Mouse (Mus musculus): ENCODE results near the gene Txndc17. TPM values are rescaled to one million over a fixed set of nuclear protein-coding genes. Genes with fewer than 3 reads are reported as not detected.
A peak's percentile ranks its signal among the peaks of the same experiment; 100 is the strongest.
"Not testable (repeated sequence)": the region's sequence is repeated elsewhere in the genome, so short reads cannot be mapped to it uniquely, and the experiment has no call there.

The Txndc17 gene
- 86.9 and 133 TPM in 2 replicates for polyA plus RNA-seq (2012; rRNA removed)
- polyA plus RNA-seq (2014; fragmentation: Nextera tagmentation; extraction: Ambion mirVana): 235 and 239 TPM in 2 replicates

DNA sequence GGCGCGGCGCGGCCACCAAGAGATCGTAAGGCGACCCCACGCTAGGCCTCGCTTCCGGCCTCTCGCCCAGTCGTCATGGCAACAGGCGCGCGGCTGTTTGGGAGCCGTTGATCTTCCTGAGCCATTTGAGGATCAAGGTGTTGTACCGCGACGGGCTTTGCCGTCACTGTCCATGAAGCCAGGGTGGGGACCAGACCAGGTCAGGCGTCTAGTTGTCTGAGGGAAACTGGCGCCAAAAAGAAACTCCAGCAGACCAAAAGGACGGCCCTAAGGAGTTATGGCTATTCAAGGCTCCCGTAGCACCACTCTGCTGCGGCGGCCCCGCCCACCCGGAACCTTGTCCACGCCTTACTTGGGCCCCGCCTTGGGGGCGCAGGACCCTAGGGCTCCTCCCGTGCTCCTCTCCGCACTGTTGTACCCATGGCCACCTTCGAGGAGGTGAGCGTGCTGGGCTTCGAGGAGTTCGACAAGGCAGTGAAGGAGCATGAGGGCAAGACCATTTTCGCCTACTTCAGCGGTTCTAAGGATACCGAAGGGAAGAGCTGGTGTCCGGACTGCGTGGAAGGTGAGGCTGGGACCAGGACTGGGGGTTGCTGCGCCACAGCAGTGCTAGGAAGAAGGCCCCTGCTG lies at the start of gene Txndc17, which contains the start of gene 4933427D14Rik:
Txndc17 (plus strand) TSS at position 344 of the 630 bp plus-strand sequence.
4933427D14Rik (minus strand) TSS at position 256 of the 630 bp plus-strand sequence.
- Histone ChIP-seq H3K9me3 (ENCODE audit: control insufficient read depth, low read length) (no peaks in the 10 kb centered on the region), H3K36me3 (ENCODE audit: control insufficient read depth, insufficient read depth, low read length) (peaks cover 29% of the 10 kb centered on the region), H3K9ac (ENCODE audit: low read depth, low read length, severe bottlenecking) (peak within 1 kb of the TSS; percentile 74), H3K27me3 (ENCODE audit: control insufficient read depth, insufficient read depth, low read length) (no peaks in the 10 kb centered on the region), H3K4me3 (replicated peaks; ENCODE audit: low read length) (peak within 1 kb of the TSS; percentile 80), H3K27ac (replicated peaks; ENCODE audit: low read depth, low read length) (peak within 1 kb of the TSS; percentile 73), H3K4me1 (ENCODE audit: control insufficient read depth, insufficient read depth, low read length) (peaks cover 12% of the 10 kb centered on the region), H3K4me2 (replicated peaks; ENCODE audit: low read depth, low read length, severe bottlenecking) (peak within 1 kb of the TSS; percentile 88)
- peak; percentile 77; the same call in 1 of the 2 replicates for TF ChIP-seq POLR2A (IDR thresholded peaks at IDR 0.05; ENCODE audit: borderline replicate concordance, extremely low read depth, insufficient read depth, insufficient read length)
- DNase-seq (ENCODE audit: low spot score): peak; percentile 89
- WGBS: 0% methylated on average over 42 of the region's 42 CpGs
- ATAC-seq (ENCODE audit: low FRiP score, low read depth): peak; percentile 96

DNA sequence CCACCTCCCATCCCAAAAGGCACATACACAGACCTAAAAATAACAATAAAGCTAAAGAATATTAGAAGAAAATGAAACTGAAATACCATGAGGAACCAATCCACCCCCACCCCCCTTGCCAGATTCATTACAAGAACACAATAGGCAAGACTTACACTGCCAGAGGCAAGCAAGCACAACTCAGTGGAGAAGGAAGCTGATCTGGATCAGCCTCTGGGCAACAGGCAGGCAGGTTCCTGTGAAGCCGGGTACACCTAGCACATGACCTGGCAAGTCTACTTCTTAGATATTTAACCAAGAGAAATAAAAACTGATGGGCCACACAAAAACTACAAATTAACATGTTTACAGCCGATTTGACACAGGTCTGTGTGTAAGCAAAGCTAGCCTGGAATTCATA lies 44.1 kb upstream of the Txndc17 start:
- WGBS: 70% methylated on average over 2 of the region's 2 CpGs
- Histone ChIP-seq H3K27me3 (ENCODE audit: control insufficient read depth, insufficient read depth, low read length) (no peaks in the 10 kb centered on the region), H3K4me2 (replicated peaks; ENCODE audit: low read depth, low read length, severe bottlenecking) (no peak overlapping the region), H3K4me3 (replicated peaks; ENCODE audit: low read length) (no peak overlapping the region), H3K9ac (ENCODE audit: low read depth, low read length, severe bottlenecking) (no peak overlapping the region), H3K4me1 (ENCODE audit: control insufficient read depth, insufficient read depth, low read length) (no peaks in the 10 kb centered on the region), H3K9me3 (ENCODE audit: control insufficient read depth, low read length) (no peaks in the 10 kb centered on the region), H3K36me3 (ENCODE audit: control insufficient read depth, insufficient read depth, low read length) (peaks cover 71% of the 10 kb centered on the region), H3K27ac (replicated peaks; ENCODE audit: low read depth, low read length) (no peak overlapping the region)
- TF ChIP-seq POLR2A (IDR thresholded peaks at IDR 0.05; ENCODE audit: borderline replicate concordance, extremely low read depth, insufficient read depth, insufficient read length): no peak
- ATAC-seq (ENCODE audit: low FRiP score, low read depth): no peak
- no peak for DNase-seq (ENCODE audit: low spot score)

DNA sequence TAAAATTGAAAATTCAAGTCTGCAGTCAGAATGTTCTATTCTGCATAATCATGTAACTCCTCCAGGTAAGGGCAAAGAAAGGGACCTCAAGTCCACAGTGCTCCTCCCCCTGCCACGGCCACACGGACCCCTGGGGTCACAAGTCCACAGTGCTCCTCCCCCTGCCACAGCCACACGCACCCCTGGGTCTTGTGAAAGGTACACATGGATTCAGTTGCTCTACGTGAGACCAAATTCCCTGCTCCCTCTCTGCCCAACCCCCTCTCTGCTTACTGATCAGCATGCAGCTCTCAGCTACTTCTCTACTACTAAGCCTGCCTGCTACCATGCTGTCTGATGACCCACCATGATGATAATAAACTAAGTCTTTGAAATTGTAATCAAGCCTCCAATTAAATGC lies 37.5 kb upstream of the Txndc17 start:
- 80% methylated on average over 4 of the region's 4 CpGs for WGBS
- H3K27me3 ChIP-seq (ENCODE audit: control insufficient read depth, insufficient read depth, low read length): no peaks in the 10 kb centered on the region
- H3K27ac ChIP-seq (replicated peaks; ENCODE audit: low read depth, low read length): no peak overlapping the region
- H3K4me2 ChIP-seq (replicated peaks; ENCODE audit: low read depth, low read length, severe bottlenecking): no peak overlapping the region
- no peak for ATAC-seq (ENCODE audit: low FRiP score, low read depth)
- H3K4me1 ChIP-seq (ENCODE audit: control insufficient read depth, insufficient read depth, low read length): no peaks in the 10 kb centered on the region
- H3K9ac ChIP-seq (ENCODE audit: low read depth, low read length, severe bottlenecking): no peak overlapping the region
- no peak for DNase-seq (ENCODE audit: low spot score)
- H3K36me3 ChIP-seq (ENCODE audit: control insufficient read depth, insufficient read depth, low read length): peaks cover 64% of the 10 kb centered on the region
- no peak for TF ChIP-seq POLR2A (IDR thresholded peaks at IDR 0.05; ENCODE audit: borderline replicate concordance, extremely low read depth, insufficient read depth, insufficient read length)
- no peak overlapping the region for H3K4me3 ChIP-seq (replicated peaks; ENCODE audit: low read length)
- H3K9me3 ChIP-seq (ENCODE audit: control insufficient read depth, low read length): no peaks in the 10 kb centered on the region

DNA sequence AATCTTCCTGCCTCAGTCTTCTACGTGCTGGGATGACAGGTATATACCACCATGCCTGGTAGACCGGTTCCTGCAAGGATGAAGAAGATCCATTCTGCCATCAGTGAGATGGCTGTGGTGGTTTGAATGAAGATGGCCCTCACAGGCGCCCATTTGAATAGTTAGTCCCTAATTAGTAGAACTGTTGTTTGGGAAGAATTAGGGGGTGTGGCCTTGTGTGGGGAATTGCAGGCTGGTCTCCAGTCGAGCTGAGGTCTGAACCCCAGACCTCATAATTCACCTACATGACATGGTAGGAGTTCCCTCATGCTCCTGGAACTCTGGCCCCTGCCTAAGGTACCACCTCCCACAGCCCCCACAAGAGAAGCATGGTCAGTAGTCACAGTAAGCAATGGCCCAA lies 35.4 kb upstream of the Txndc17 start:
- not testable (repeated sequence) for DNase-seq (ENCODE audit: low spot score); H3K4me3 ChIP-seq (replicated peaks; ENCODE audit: low read length); H3K4me1 ChIP-seq (ENCODE audit: control insufficient read depth, insufficient read depth, low read length); H3K27ac ChIP-seq (replicated peaks; ENCODE audit: low read depth, low read length); H3K9ac ChIP-seq (ENCODE audit: low read depth, low read length, severe bottlenecking); ATAC-seq (ENCODE audit: low FRiP score, low read depth); H3K9me3 ChIP-seq (ENCODE audit: control insufficient read depth, low read length); H3K27me3 ChIP-seq (ENCODE audit: control insufficient read depth, insufficient read depth, low read length); H3K4me2 ChIP-seq (replicated peaks; ENCODE audit: low read depth, low read length, severe bottlenecking)
- WGBS: 61% methylated on average over 4 of the region's 4 CpGs
- peaks cover 62% of the 10 kb centered on the region for H3K36me3 ChIP-seq (ENCODE audit: control insufficient read depth, insufficient read depth, low read length)

DNA sequence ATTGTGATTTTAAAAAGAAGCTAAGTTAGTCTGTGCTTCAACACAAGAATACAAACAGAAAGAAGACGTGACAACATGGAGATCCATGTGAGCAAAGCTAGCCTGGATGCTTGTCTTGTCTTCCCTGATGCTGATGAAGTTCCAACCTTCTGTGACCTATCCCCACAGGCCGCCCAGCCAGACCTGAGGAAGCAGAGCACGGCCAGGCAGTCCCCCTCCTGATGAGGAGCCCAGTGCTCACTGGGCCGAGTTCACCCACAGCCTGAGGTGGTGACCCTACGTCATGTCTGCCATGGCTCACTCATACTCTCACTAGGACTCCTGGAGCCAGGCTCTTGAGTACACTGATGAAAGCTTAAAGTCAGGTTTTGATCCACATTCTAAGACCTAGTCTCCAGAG lies 33.8 kb upstream of the Txndc17 start:
- DNase-seq (ENCODE audit: low spot score) (no peak), ATAC-seq (ENCODE audit: low FRiP score, low read depth) (no peak)
- Histone ChIP-seq H3K36me3 (ENCODE audit: control insufficient read depth, insufficient read depth, low read length) (peaks cover 62% of the 10 kb centered on the region), H3K4me2 (replicated peaks; ENCODE audit: low read depth, low read length, severe bottlenecking) (no peak overlapping the region), H3K27ac (replicated peaks; ENCODE audit: low read depth, low read length) (no peak overlapping the region), H3K4me3 (replicated peaks; ENCODE audit: low read length) (no peak overlapping the region), H3K4me1 (ENCODE audit: control insufficient read depth, insufficient read depth, low read length) (no peaks in the 10 kb centered on the region), H3K9me3 (ENCODE audit: control insufficient read depth, low read length) (no peaks in the 10 kb centered on the region), H3K27me3 (ENCODE audit: control insufficient read depth, insufficient read depth, low read length) (no peaks in the 10 kb centered on the region), H3K9ac (ENCODE audit: low read depth, low read length, severe bottlenecking) (no peak overlapping the region)
- 93% methylated on average over 5 of the region's 5 CpGs for WGBS
- TF ChIP-seq POLR2A (IDR thresholded peaks at IDR 0.05; ENCODE audit: borderline replicate concordance, extremely low read depth, insufficient read depth, insufficient read length): no peak
